In genomic region chr3:156871641-156872196, GRCm38 (mm10) we compare ENCODE assay signal across 11 mouse cellular contexts.
DNase-seq lines count a peak whose midpoint lies in the region; ATAC-seq lines count a peak whose summit lies in the region.
"Had no signal": no experiment of that assay in that cellular context is flagged by ENCODE, and none has a peak within 500 bp of the region (broad histone marks: within the 10 kb centered on the region; RNA-seq: fewer than 3 reads in every experiment).

No protein-coding gene starts in this region.

- WGBS in kidney, embryonic 16.5 days = 75% methylated on average over 6 of the region's 6 CpGs
- 67% methylated on average over 6 of the region's 6 CpGs for WGBS in embryonic facial prominence, embryonic 11.5 days
- 75% methylated on average over 6 of the region's 6 CpGs for WGBS in neural tube, embryonic 13.5 days

- H3K9me3 ChIP-seq in kidney, embryonic 16.5 days (ENCODE audit: low read length) = no peaks in the 10 kb centered on the region
- H3K9me3 ChIP-seq in embryonic facial prominence, embryonic 11.5 days (replicated peaks; ENCODE audit: control insufficient read depth, low read length) = no peaks in the 10 kb centered on the region
- no peaks in the 10 kb centered on the region for H3K9me3 ChIP-seq in neural tube, embryonic 13.5 days
- H3K9me3 ChIP-seq: forebrain, embryonic 13.5 days; limb, embryonic 12.5 days had no signal

- H3K27me3 ChIP-seq in kidney, embryonic 16.5 days (ENCODE audit: insufficient read depth, low read length) = no peaks in the 10 kb centered on the region
- H3K27me3 ChIP-seq in embryonic facial prominence, embryonic 11.5 days (ENCODE audit: control insufficient read depth, insufficient read depth, low read length) = no peaks in the 10 kb centered on the region
- no peaks in the 10 kb centered on the region for H3K27me3 ChIP-seq in neural tube, embryonic 13.5 days
- H3K27me3 ChIP-seq: forebrain, embryonic 13.5 days; limb, embryonic 12.5 days had no signal

- no peak overlapping the region for H3K4me3 ChIP-seq in kidney, embryonic 16.5 days (ENCODE audit: low read length)
- no peak overlapping the region for H3K4me3 ChIP-seq in embryonic facial prominence, embryonic 11.5 days (ENCODE audit: low read depth, low read length)
- no peak overlapping the region for H3K4me3 ChIP-seq in neural tube, embryonic 13.5 days
- H3K4me3 ChIP-seq: forebrain, embryonic 13.5 days; limb, embryonic 12.5 days had no signal

- peak; percentile 65 for ATAC-seq in kidney, embryonic 16.5 days (ENCODE audit: low FRiP score, low TSS enrichment)
- no peak for ATAC-seq in embryonic facial prominence, embryonic 11.5 days (replicated peaks; ENCODE audit: insufficient number of reproducible peaks, low FRiP score, low TSS enrichment, low read depth)
- 0 out of 2 replicates have a peak, but pooled peaks have one; percentile 53 for ATAC-seq in neural tube, embryonic 13.5 days (ENCODE audit: low read depth)

- H3K36me3 ChIP-seq in kidney, embryonic 16.5 days (ENCODE audit: insufficient read depth, low read length) = no peaks in the 10 kb centered on the region
- H3K36me3 ChIP-seq in embryonic facial prominence, embryonic 11.5 days (replicated peaks; ENCODE audit: control insufficient read depth, insufficient read depth, low read depth, low read length) = no peaks in the 10 kb centered on the region
- no peaks in the 10 kb centered on the region for H3K36me3 ChIP-seq in neural tube, embryonic 13.5 days
- H3K36me3 ChIP-seq: limb, embryonic 12.5 days had no signal

- DNase-seq in adrenal gland, postnatal 14 days = peak; percentile 24
- no peak for DNase-seq in adrenal gland, adult 18-20 months (ENCODE audit: low spot score in 2 of 2)
- no peak for DNase-seq in kidney, adult 8-10 months
- DNase-seq in embryonic facial prominence, embryonic 11.5 days (ENCODE audit: low spot score) = peak; percentile 24
- DNase-seq in gastrocnemius, adult 18-20 months (ENCODE audit: low spot score) = no peak
- DNase-seq in urinary bladder, postnatal 10 days (ENCODE audit: low spot score) = no peak

- no peak overlapping the region for H3K9ac ChIP-seq in kidney, embryonic 16.5 days (replicated peaks; ENCODE audit: low read length)
- no peak overlapping the region for H3K9ac ChIP-seq in embryonic facial prominence, embryonic 11.5 days (replicated peaks; ENCODE audit: low read length)
- H3K9ac ChIP-seq in neural tube, embryonic 13.5 days = no peak overlapping the region
- H3K9ac ChIP-seq: forebrain, embryonic 13.5 days; limb, embryonic 12.5 days had no signal

- H3K4me2 ChIP-seq in kidney, embryonic 16.5 days (replicated peaks; ENCODE audit: low read depth, low read length) = no peak overlapping the region
- no peak overlapping the region for H3K4me2 ChIP-seq in embryonic facial prominence, embryonic 11.5 days (ENCODE audit: low read depth, low read length)
- H3K4me2 ChIP-seq in neural tube, embryonic 13.5 days = no peak overlapping the region
- H3K4me2 ChIP-seq: forebrain, embryonic 13.5 days; heart, embryonic 11.5 days; limb, embryonic 12.5 days had no signal

- H3K27ac ChIP-seq in kidney, embryonic 16.5 days (ENCODE audit: low read length) = no peak overlapping the region
- no peak overlapping the region for H3K27ac ChIP-seq in embryonic facial prominence, embryonic 11.5 days (replicated peaks; ENCODE audit: low read depth, low read length)
- H3K27ac ChIP-seq in neural tube, embryonic 13.5 days (replicated peaks) = no peak overlapping the region
- H3K27ac ChIP-seq: limb, embryonic 12.5 days had no signal

- peaks cover 3% of the 10 kb centered on the region; the same call in 1 of the 2 replicates for H3K4me1 ChIP-seq in kidney, embryonic 16.5 days (ENCODE audit: insufficient read depth, low read length)
- H3K4me1 ChIP-seq in embryonic facial prominence, embryonic 11.5 days (ENCODE audit: control insufficient read depth, insufficient read depth, low read length) = no peaks in the 10 kb centered on the region
- peaks cover 14% of the 10 kb centered on the region for H3K4me1 ChIP-seq in neural tube, embryonic 13.5 days (replicated peaks)
- H3K4me1 ChIP-seq: limb, embryonic 12.5 days had no signal

Comparison
In these comparisons a context has a peak if more than half of its experiments do, and no peak if none do; other contexts are left out.
1. DNase-seq: peak in adrenal gland, postnatal 14 days (single experiment) and embryonic facial prominence, embryonic 11.5 days (single experiment); none in adrenal gland, adult 18-20 months (0 of 2), kidney, adult 8-10 months (0 of 2), gastrocnemius, adult 18-20 months (single experiment) and urinary bladder, postnatal 10 days (single experiment).